In genomic region chr2:134792926-134793325, GRCm38 (mm10) we compare ENCODE assay signal across 24 mouse cellular contexts. TPM values are rescaled to one million over a fixed set of nuclear protein-coding genes. Genes with fewer than 3 reads are reported as not detected.
A peak's percentile ranks its signal among the peaks of the same experiment; 100 is the strongest.
DNase-seq lines count a peak whose midpoint lies in the region; ATAC-seq and TF ChIP-seq lines count a peak whose summit lies in the region.
"Had no signal": no experiment of that assay in that cellular context is flagged by ENCODE, and none has a peak within 500 bp of the region (broad histone marks: within the 10 kb centered on the region; RNA-seq: fewer than 3 reads in every experiment).

No protein-coding gene starts in this region.

- H3K4me1 ChIP-seq in heart, embryonic 11.5 days (ENCODE audit: control insufficient read depth, insufficient read depth, low read length): peaks cover 2% of the 10 kb centered on the region; the same call in 1 of the 2 replicates
- 0 out of 2 replicates have a peak, but pooled peaks cover 4% of the 10 kb centered on the region for H3K4me1 ChIP-seq in lung, embryonic 14.5 days (ENCODE audit: insufficient read depth)
- peaks cover 30% of the 10 kb centered on the region for H3K4me1 ChIP-seq in limb, embryonic 12.5 days (replicated peaks)
- no peaks in the 10 kb centered on the region for H3K4me1 ChIP-seq in liver, postnatal 0 days (ENCODE audit: insufficient read depth)
- H3K4me1 ChIP-seq: kidney, embryonic 15.5 days; neural tube, embryonic 12.5 days had no signal

- TF ChIP-seq CTCF in lung, embryonic 14.5 days (IDR thresholded peaks at IDR 0.05; ENCODE audit: low read depth): no peak
- TF ChIP-seq CTCF in liver, postnatal 0 days (IDR thresholded peaks at IDR 0.05; ENCODE audit: low read depth): no peak

- no peak overlapping the region for H3K27ac ChIP-seq in heart, embryonic 11.5 days (ENCODE audit: low read depth, low read length)
- H3K27ac ChIP-seq in lung, embryonic 14.5 days (ENCODE audit: low read depth): no peak overlapping the region
- H3K27ac ChIP-seq in limb, embryonic 12.5 days: no peak overlapping the region
- 0 out of 2 replicates have a peak overlapping the region, but pooled peaks have one; percentile 22 for H3K27ac ChIP-seq in liver, postnatal 0 days (ENCODE audit: low read depth)
- H3K27ac ChIP-seq: embryonic facial prominence, embryonic 15.5 days; forebrain, embryonic 15.5 days; hindbrain, embryonic 15.5 days; kidney, embryonic 15.5 days; neural tube, embryonic 12.5 days had no signal

- no peak overlapping the region for H3K9ac ChIP-seq in heart, embryonic 11.5 days (ENCODE audit: low read depth, low read length)
- H3K9ac ChIP-seq in lung, embryonic 14.5 days: no peak overlapping the region
- no peak overlapping the region for H3K9ac ChIP-seq in limb, embryonic 12.5 days (replicated peaks)
- no peak overlapping the region for H3K9ac ChIP-seq in liver, postnatal 0 days (replicated peaks)
- H3K9ac ChIP-seq: embryonic facial prominence, embryonic 15.5 days; forebrain, embryonic 15.5 days; hindbrain, embryonic 15.5 days; kidney, embryonic 15.5 days; neural tube, embryonic 12.5 days had no signal

- no peak overlapping the region for H3K4me3 ChIP-seq in heart, embryonic 11.5 days (ENCODE audit: low read depth, low read length)
- H3K4me3 ChIP-seq in lung, embryonic 14.5 days (ENCODE audit: low read depth, low read length): no peak overlapping the region
- H3K4me3 ChIP-seq in limb, embryonic 12.5 days (replicated peaks): no peak overlapping the region
- H3K4me3 ChIP-seq in liver, postnatal 0 days (ENCODE audit: low read depth, low read length): no peak overlapping the region
- H3K4me3 ChIP-seq: embryonic facial prominence, embryonic 15.5 days; forebrain, embryonic 15.5 days; hindbrain, embryonic 15.5 days; kidney, embryonic 15.5 days; neural tube, embryonic 12.5 days had no signal

- DNase-seq in heart, postnatal 10 days: no peak
- no peak for DNase-seq in lung, embryonic 14.5 days
- no peak for DNase-seq in lung, postnatal 14 days
- peak; percentile 18 for DNase-seq in liver, postnatal 0 days
- no peak for DNase-seq in kidney, adult 9 months
- DNase-seq: adrenal gland, postnatal 10 days; cerebellum, adult 2 months; cerebellum, postnatal 25 days; gastrocnemius, postnatal 10 days; heart, postnatal 4 days; kidney, postnatal 36 days; layer of hippocampus, postnatal 36 days; lung, adult 18-20 months; lung, postnatal 4 days; midbrain, embryonic 14.5 days; retina, postnatal 1 day; thymus, postnatal 4 days had no signal

- H3K36me3 ChIP-seq in heart, embryonic 11.5 days (ENCODE audit: control insufficient read depth, insufficient read depth, low read length): no peaks in the 10 kb centered on the region
- no peaks in the 10 kb centered on the region for H3K36me3 ChIP-seq in lung, embryonic 14.5 days (ENCODE audit: insufficient read depth)
- H3K36me3 ChIP-seq in limb, embryonic 12.5 days: no peaks in the 10 kb centered on the region
- no peaks in the 10 kb centered on the region for H3K36me3 ChIP-seq in liver, postnatal 0 days (replicated peaks; ENCODE audit: insufficient read depth, low read length)
- H3K36me3 ChIP-seq: embryonic facial prominence, embryonic 15.5 days; forebrain, embryonic 15.5 days; hindbrain, embryonic 15.5 days; kidney, embryonic 15.5 days; neural tube, embryonic 12.5 days had no signal

- no peak for ATAC-seq in heart, embryonic 11.5 days (replicated peaks; ENCODE audit: insufficient number of reproducible peaks, low FRiP score, low TSS enrichment)
- no peak for ATAC-seq in lung, embryonic 14.5 days (ENCODE audit: insufficient read depth)
- ATAC-seq in limb, embryonic 12.5 days (ENCODE audit: insufficient number of reproducible peaks, insufficient read depth, low FRiP score, low TSS enrichment, low read depth): peak; percentile 54; the same call in 1 of the 2 replicates
- peak; percentile 92 for ATAC-seq in liver, postnatal 0 days
- ATAC-seq: forebrain, embryonic 15.5 days had no signal

- H3K27me3 ChIP-seq in heart, embryonic 11.5 days (ENCODE audit: control insufficient read depth, insufficient read depth, low read length): no peaks in the 10 kb centered on the region
- no peaks in the 10 kb centered on the region for H3K27me3 ChIP-seq in lung, embryonic 14.5 days (ENCODE audit: insufficient read depth, low read length)
- no peaks in the 10 kb centered on the region; the same call in 1 of the 2 replicates for H3K27me3 ChIP-seq in limb, embryonic 12.5 days
- H3K27me3 ChIP-seq in liver, postnatal 0 days (ENCODE audit: insufficient read depth, low read length): no peaks in the 10 kb centered on the region
- H3K27me3 ChIP-seq: embryonic facial prominence, embryonic 15.5 days; forebrain, embryonic 15.5 days; hindbrain, embryonic 15.5 days; kidney, embryonic 15.5 days; neural tube, embryonic 12.5 days had no signal

- WGBS in heart, embryonic 11.5 days (ENCODE audit: insufficient replicate concordance): 52% methylated on average over 7 of the region's 7 CpGs
- 45% methylated on average over 7 of the region's 7 CpGs for WGBS in lung, embryonic 14.5 days
- WGBS in limb, embryonic 12.5 days: 17% methylated on average over 7 of the region's 7 CpGs
- 62% methylated on average over 7 of the region's 7 CpGs for WGBS in liver, postnatal 0 days (ENCODE audit: insufficient replicate concordance)

- H3K9me3 ChIP-seq in heart, embryonic 11.5 days (replicated peaks; ENCODE audit: control insufficient read depth, low read length): no peaks in the 10 kb centered on the region
- no peaks in the 10 kb centered on the region for H3K9me3 ChIP-seq in lung, embryonic 14.5 days (ENCODE audit: low read depth, low read length)
- no peaks in the 10 kb centered on the region for H3K9me3 ChIP-seq in limb, embryonic 12.5 days
- no peaks in the 10 kb centered on the region for H3K9me3 ChIP-seq in liver, postnatal 0 days (ENCODE audit: low read length)
- H3K9me3 ChIP-seq: embryonic facial prominence, embryonic 15.5 days; forebrain, embryonic 15.5 days; hindbrain, embryonic 15.5 days; kidney, embryonic 15.5 days; neural tube, embryonic 12.5 days had no signal

- intact Hi-C loops in heart, postnatal 10 days (cut with DNase I): no loop called here

- peak overlapping the region; percentile 29 for H3K4me2 ChIP-seq in heart, embryonic 11.5 days
- H3K4me2 ChIP-seq in lung, embryonic 14.5 days: 0 out of 2 replicates have a peak overlapping the region, but pooled peaks have one; percentile 32
- H3K4me2 ChIP-seq in limb, embryonic 12.5 days: peak overlapping the region; percentile 37
- peak overlapping the region; percentile 16; the same call in 1 of the 2 replicates for H3K4me2 ChIP-seq in liver, postnatal 0 days (ENCODE audit: low read depth, low read length)
- H3K4me2 ChIP-seq: embryonic facial prominence, embryonic 15.5 days; forebrain, embryonic 15.5 days; hindbrain, embryonic 15.5 days; kidney, embryonic 15.5 days; neural tube, embryonic 12.5 days had no signal

- no peak for TF ChIP-seq EP300 in liver, postnatal 0 days (IDR thresholded peaks at IDR 0.05; ENCODE audit: low read depth)

RNA-seq across cellular contexts. Expression of gene Plcb1, which starts 7.1 kb away (rescaled TPM):
- 7.2 and 9.6 TPM in 2 replicates for polyA plus RNA-seq in heart, embryonic 11.5 days (2014; fragmentation: Nextera tagmentation; extraction: Ambion mirVana)
- 1 to 10 TPM; 8.5 to 9.3 TPM for total RNA-seq in heart, postnatal 10 days (2021)
- 21.5 and 26.9 TPM in 2 replicates for polyA plus RNA-seq in lung, embryonic 14.5 days (2014; fragmentation: Nextera tagmentation; extraction: Ambion mirVana)
- 11.1 and 11.4 TPM in 2 replicates for polyA plus RNA-seq in limb, embryonic 12.5 days (2016; fragmentation: Nextera tagmentation; extraction: Ambion mirVana)
- polyA plus RNA-seq in liver, postnatal 0 days (2015; fragmentation: Nextera tagmentation; extraction: Ambion mirVana): 6.6 and 7.9 TPM in 2 replicates

Comparison
In these comparisons a context has a peak if more than half of its experiments do, and no peak if none do; other contexts are left out.
1. ATAC-seq: peak in limb, embryonic 12.5 days (single experiment) and liver, postnatal 0 days (single experiment); none in heart, embryonic 11.5 days (single experiment) and lung, embryonic 14.5 days (single experiment).
2. Peak in every context shown above with its lines, with median percentiles within 50 percentile points of each other: H3K4me2 ChIP-seq.